Mouse (Mus musculus) megakaryocyte, embryonic 14.5 days (primary cell): Measurements from ENCODE around the gene Socs2.

Experiments used
- FLI1 ChIP-seq: IDR thresholded peaks from 2 replicates; pipeline ENCODE4 v1.6.1; 2012; ENCODE audit warnings: low read length, inconsistent platforms, mixed read lengths
- GATA1 ChIP-seq: IDR thresholded peaks from 3 replicates; pipeline ENCODE4 v1.6.1; 2012; ENCODE audit warnings: mixed read lengths, low read length, inconsistent platforms, borderline replicate concordance

GRCm38 (mm10) chr10:95356711-95357110 is 60.3 kb downstream of the Socs2 start:
- TF ChIP-seq GATA1 (no peak), FLI1 (no peak)
